Mouse (Mus musculus) spleen, adult 2 months (tissue): ENCODE results near the gene Sh3gl1. TPM values are rescaled to one million over a fixed set of nuclear protein-coding genes. Genes with fewer than 3 reads are reported as not detected.
A peak's percentile ranks its signal among the peaks of the same experiment; 100 is the strongest.

Source experiments
- DNase-seq, 2 experiments: peaks; one replicate each; pipeline versions ENCODE4 v3.0.0 to v3.0.0-alpha.2; 2012 to 2021; ENCODE audit warnings: low spot score in 2 of 2, low read depth in 1 of 2
- H3K27ac ChIP-seq: fragments of 200-500 bp; 2 replicates; pipeline ENCODE4 v1.5.1; 2012; ENCODE audit warnings: low read length, inconsistent platforms; ENCODE audit not compliant: insufficient read depth
- H3K27me3 ChIP-seq: fragments of 200-500 bp; 2 replicates; pipeline ENCODE4 v1.6.1; 2012; ENCODE audit warnings: mild to moderate bottlenecking, moderate library complexity, low read length, inconsistent platforms; ENCODE audit not compliant: control insufficient read depth, insufficient read depth
- H3K36me3 ChIP-seq: fragments of 200-500 bp; 2 replicates; pipeline ENCODE4 v1.6.1; 2012; ENCODE audit warnings: mild to moderate bottlenecking, low read length, inconsistent platforms; ENCODE audit not compliant: control insufficient read depth, insufficient read depth
- H3K4me1 ChIP-seq: fragments of 200-500 bp; 2 replicates; pipeline ENCODE4 v1.6.1; 2011; ENCODE audit warnings: inconsistent platforms; ENCODE audit not compliant: control insufficient read depth, insufficient read depth, insufficient read length
- H3K4me3 ChIP-seq: fragments of 200-500 bp; 2 replicates; pipeline ENCODE4 v1.5.1; 2011; ENCODE audit warnings: mild to moderate bottlenecking, inconsistent platforms; ENCODE audit not compliant: insufficient read depth, insufficient read length; ENCODE audit errors: extremely low read depth
- CTCF ChIP-seq: fragments of 200-500 bp; IDR thresholded peaks from 2 replicates; pipeline ENCODE4 v1.5.1; 2011; ENCODE audit warnings: mild to moderate bottlenecking, inconsistent platforms; ENCODE audit not compliant: insufficient read depth, insufficient read length, insufficient replicate concordance; ENCODE audit errors: extremely low read depth
- POLR2A ChIP-seq: fragments of 200-500 bp; IDR thresholded peaks from 2 replicates; pipeline ENCODE4 v1.6.1; 2011; ENCODE audit warnings: low read depth, low read length, inconsistent platforms
- WGBS: fragments of 180-500 bp; shearing (Covaris S2); methylation state at CpG from one replicate; pipeline ENCODE4 v1.1.7; 2018; 5-methylcytosine and 5-hydroxymethylcytosine counted together
- polyA plus RNA-seq: library from polyadenylated mRNA; depleted of rRNA; stranded (reverse); fragments of >200 nt; gene quantifications from 2 replicates; pipeline ENCODE4 v1.2.3, GENCODE M21; 2012

Sh3gl1 gene
- polyA plus RNA-seq, 1 experiment = 72.3 TPM

DNA sequence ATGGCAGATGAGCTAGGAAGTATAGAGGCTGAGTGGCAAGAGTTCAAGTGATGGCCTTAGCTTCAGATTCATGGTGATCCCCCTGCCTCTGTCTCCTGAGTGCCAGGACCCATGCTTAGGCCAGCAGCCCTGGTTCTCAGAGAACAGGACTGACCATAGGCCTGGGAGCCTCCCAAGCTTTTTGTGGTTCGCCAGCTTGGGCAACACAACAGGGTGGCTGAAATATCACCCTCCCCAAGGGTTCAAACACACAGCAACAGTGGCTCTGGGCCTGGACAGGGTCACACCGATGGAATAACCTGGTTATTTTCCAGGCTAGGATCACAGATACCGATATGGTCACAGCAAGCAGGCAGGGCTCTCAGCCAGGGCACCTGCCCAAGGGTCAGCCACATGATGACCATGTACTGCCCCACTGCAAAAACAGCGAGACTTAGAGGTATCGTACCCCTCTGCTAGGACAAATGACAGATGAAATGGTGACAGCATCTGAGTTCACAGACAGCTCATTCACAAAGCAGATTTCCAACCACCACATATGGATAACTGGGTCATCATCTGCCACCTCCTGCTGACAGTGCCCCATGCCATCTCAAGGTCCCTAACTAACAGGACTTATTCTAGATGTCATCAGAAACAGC, 8.5 kb downstream of the Sh3gl1 start:
- 95% methylated on average over 5 of the region's 5 CpGs for WGBS
- no peak overlapping the region for H3K27ac ChIP-seq
- H3K36me3 ChIP-seq = 0 out of 2 replicates have a peak, but pooled peaks cover 2% of the 10 kb centered on the region

GRCm38 (mm10) chr17:56026881-56027280, 9.6 kb downstream of the Sh3gl1 start:
- Histone ChIP-seq H3K27ac (no peak overlapping the region), H3K36me3 (0 out of 2 replicates have a peak, but pooled peaks cover 2% of the 10 kb centered on the region), H3K4me3 (no peak overlapping the region), H3K27me3 (no peaks in the 10 kb centered on the region), H3K4me1 (peaks cover 48% of the 10 kb centered on the region)
- TF ChIP-seq POLR2A = no peak
- no peak for TF ChIP-seq CTCF
- DNase-seq = no peak
- WGBS = 55% methylated on average over 1 of the region's 1 CpGs

More for the DNA sequence above, 8.5 kb downstream of the Sh3gl1 start:
- no peak overlapping the region for H3K4me3 ChIP-seq
- H3K27me3 ChIP-seq = no peaks in the 10 kb centered on the region
- H3K4me1 ChIP-seq = peaks cover 47% of the 10 kb centered on the region
- no peak for TF ChIP-seq CTCF
- no peak for TF ChIP-seq POLR2A
- no peak for DNase-seq

DNA sequence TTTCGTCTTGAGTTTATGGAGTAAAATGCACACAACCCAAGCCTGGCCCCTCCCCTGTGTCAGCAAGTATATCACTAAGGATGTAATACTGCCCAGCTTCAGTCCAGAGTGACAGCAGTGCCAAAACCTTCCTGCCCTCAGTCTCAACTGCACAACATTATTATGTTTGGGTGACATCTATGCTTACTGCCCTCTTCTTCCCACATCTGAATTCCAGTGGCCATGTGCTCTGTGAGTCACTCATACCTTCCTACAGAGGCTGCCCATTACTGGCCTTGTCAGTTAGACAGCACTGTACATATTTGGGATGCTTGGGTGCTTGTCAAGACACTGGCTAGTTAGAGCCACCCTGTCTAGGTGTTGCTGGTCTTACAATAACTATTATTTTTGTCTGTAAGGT, 10.1 kb downstream of the Sh3gl1 start:
- TF ChIP-seq POLR2A (no peak), CTCF (no peak)
- DNase-seq = no peak
- WGBS = 93% methylated on average over 1 of the region's 1 CpGs
- Histone ChIP-seq H3K27me3 (no peaks in the 10 kb centered on the region), H3K4me1 (peaks cover 51% of the 10 kb centered on the region), H3K4me3 (no peak overlapping the region), H3K27ac (no peak overlapping the region), H3K36me3 (0 out of 2 replicates have a peak, but pooled peaks cover 2% of the 10 kb centered on the region)

DNA sequence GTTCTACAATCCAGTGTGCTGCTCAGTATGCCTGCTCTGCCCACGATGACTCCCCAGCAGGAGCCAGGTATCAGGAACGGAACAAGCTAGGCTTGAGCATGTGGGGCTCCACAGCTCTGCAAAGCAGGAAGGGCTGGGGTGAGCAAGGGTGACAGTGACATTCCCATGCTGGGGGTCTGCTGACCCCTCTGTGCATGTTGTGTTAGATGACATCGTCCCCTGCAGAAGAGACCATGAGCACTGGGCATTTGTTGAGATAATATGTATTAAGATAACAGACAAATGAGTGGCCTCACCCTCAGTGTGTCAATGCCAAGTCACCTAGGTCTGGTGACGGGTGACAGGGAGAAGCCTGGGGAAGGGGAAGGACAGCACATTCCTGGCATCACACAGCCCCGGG, 11.5 kb downstream of the Sh3gl1 start:
- H3K36me3 ChIP-seq = 0 out of 2 replicates have a peak, but pooled peaks cover 2% of the 10 kb centered on the region
- peaks cover 52% of the 10 kb centered on the region for H3K4me1 ChIP-seq
- no peak overlapping the region for H3K27ac ChIP-seq
- no peaks in the 10 kb centered on the region for H3K27me3 ChIP-seq
- DNase-seq = no peak
- H3K4me3 ChIP-seq = no peak overlapping the region
- no peak for TF ChIP-seq CTCF
- TF ChIP-seq POLR2A = no peak
- 73% methylated on average over 5 of the region's 5 CpGs for WGBS

DNA sequence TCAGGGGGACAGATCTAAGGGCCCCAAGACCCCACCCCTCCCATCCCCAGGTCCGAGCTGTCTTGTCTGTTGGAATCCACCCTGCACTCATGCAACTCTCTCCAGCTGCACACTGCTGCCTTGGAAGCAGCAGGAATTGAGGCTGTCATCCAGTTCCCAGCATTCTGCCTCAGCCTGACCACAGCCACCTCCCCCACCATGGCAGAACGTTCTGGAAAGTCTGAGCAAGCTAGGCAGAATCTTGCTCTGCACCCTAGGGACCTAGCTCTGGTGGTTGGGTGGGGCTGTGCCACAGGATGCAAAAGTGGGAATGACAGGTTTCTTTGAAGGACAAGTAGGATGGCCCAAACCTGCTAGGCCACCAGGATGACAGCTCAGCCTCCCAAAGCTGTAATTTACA, 12.0 kb downstream of the Sh3gl1 start:
- H3K4me3 ChIP-seq = no peak overlapping the region
- no peak for DNase-seq
- H3K27me3 ChIP-seq = no peaks in the 10 kb centered on the region
- peaks cover 52% of the 10 kb centered on the region for H3K4me1 ChIP-seq
- 0 out of 2 replicates have a peak, but pooled peaks cover 2% of the 10 kb centered on the region for H3K36me3 ChIP-seq
- no peak for TF ChIP-seq POLR2A
- TF ChIP-seq CTCF = no peak
- H3K27ac ChIP-seq = no peak overlapping the region
- 50% methylated on average over 2 of the region's 2 CpGs for WGBS

DNA sequence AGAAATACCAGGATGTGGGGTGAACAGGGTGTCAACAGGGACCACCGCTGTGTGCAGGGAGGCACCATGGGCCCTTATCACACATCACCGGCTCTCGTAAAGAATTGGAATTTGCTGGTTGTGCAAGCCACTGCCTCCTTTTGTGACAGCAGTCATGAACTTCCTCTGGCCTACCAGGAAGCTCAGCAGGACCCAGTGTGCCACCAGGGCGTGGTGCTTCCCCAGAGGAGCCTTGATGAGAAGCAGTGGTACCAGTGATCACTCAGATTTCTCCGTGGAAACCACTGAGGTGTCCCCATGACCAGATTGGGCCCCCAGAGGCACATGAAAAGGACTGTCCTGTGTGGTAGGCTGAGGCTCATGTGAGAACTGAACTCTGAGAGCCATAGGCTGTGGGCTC, 13.0 kb downstream of the Sh3gl1 start:
- TF ChIP-seq CTCF (no peak), POLR2A (no peak)
- WGBS = 38% methylated on average over 5 of the region's 5 CpGs
- no peak overlapping the region for H3K4me3 ChIP-seq
- H3K27ac ChIP-seq = peak overlapping the region; percentile 43
- H3K4me1 ChIP-seq = peaks cover 52% of the 10 kb centered on the region
- peak in 1 of 2 experiments; percentile 38 for DNase-seq
- H3K36me3 ChIP-seq = 0 out of 2 replicates have a peak, but pooled peaks cover 2% of the 10 kb centered on the region
- no peaks in the 10 kb centered on the region for H3K27me3 ChIP-seq

- peaks cover 52% of the 10 kb centered on the region for H3K4me1 ChIP-seq
- no peak overlapping the region for H3K4me3 ChIP-seq
- H3K36me3 ChIP-seq = peaks cover 5% of the 10 kb centered on the region; the same call in 1 of the 2 replicates
- no peak for DNase-seq
- no peaks in the 10 kb centered on the region for H3K27me3 ChIP-seq
- 84% methylated on average over 4 of the region's 4 CpGs for WGBS
- H3K27ac ChIP-seq = peak overlapping the region; percentile 43
- TF ChIP-seq CTCF (no peak), POLR2A (no peak)
Measured at GRCm38 (mm10) chr17:56022989-56023290, 13.5 kb downstream of the Sh3gl1 start.
